Mouse (Mus musculus) myocyte (in vitro differentiated cells): ENCODE results near the gene Thumpd2.

ENCODE experiments used
- CEBPB ChIP-seq: IDR thresholded peaks from 2 replicates; pipeline ENCODE4 v1.6.1; 2011; ENCODE audit warnings: mild to moderate bottlenecking, moderate library complexity; ENCODE audit not compliant: poor library complexity, insufficient read depth, severe bottlenecking
- E2F4 ChIP-seq: IDR thresholded peaks from one replicate; pipeline ENCODE4 v1.6.1; 2011; ENCODE audit warnings: mild to moderate bottlenecking, control low read depth, moderate library complexity; ENCODE audit not compliant: insufficient read depth
- MAX ChIP-seq: IDR thresholded peaks from one replicate; pipeline ENCODE4 v1.6.1; 2011; ENCODE audit warnings: low read depth, mild to moderate bottlenecking, control low read depth
- MYOD1 ChIP-seq, 3 experiments: IDR thresholded peaks; one replicate each; pipeline ENCODE4 v1.6.1; 2011; ENCODE audit warnings: control low read depth in 2 of 3, low read depth in 2 of 3, mild to moderate bottlenecking in 2 of 3, moderate library complexity in 1 of 3; ENCODE audit not compliant: insufficient read length in 2 of 3, control insufficient read depth in 1 of 3
- POLR2A ChIP-seq: IDR thresholded peaks from one replicate; pipeline ENCODE4 v1.6.1; 2011; ENCODE audit warnings: low read depth, mild to moderate bottlenecking, control low read depth, moderate library complexity; ENCODE audit not compliant: insufficient read length
- REST ChIP-seq: IDR thresholded peaks from one replicate; pipeline ENCODE4 v1.6.1; 2011; ENCODE audit warnings: mild to moderate bottlenecking, control low read depth, moderate library complexity; ENCODE audit not compliant: insufficient read depth, insufficient read length
- TCF12 ChIP-seq: IDR thresholded peaks from one replicate; pipeline ENCODE4 v1.6.1; 2011; ENCODE audit warnings: mild to moderate bottlenecking, control low read depth; ENCODE audit not compliant: poor library complexity, insufficient read depth, severe bottlenecking
- TCF3 ChIP-seq: IDR thresholded peaks from one replicate; pipeline ENCODE4 v1.6.1; 2011; ENCODE audit warnings: low read depth, control low read depth; ENCODE audit not compliant: insufficient read length
- USF1 ChIP-seq: IDR thresholded peaks from one replicate; pipeline ENCODE4 v1.6.1; 2011; ENCODE audit warnings: low read depth, mild to moderate bottlenecking, control low read depth, moderate library complexity

GRCm38 (mm10) chr17:81104237-81104636 lies 39.4 kb upstream of the Thumpd2 start:
- no peak for TF ChIP-seq POLR2A
- TF ChIP-seq USF1, result no peak
- no peak for TF ChIP-seq REST
- no peak for TF ChIP-seq MYOD1 (IDR thresholded peaks at IDR 0.05; ENCODE audit: control insufficient read depth in 1 of 3, insufficient read length in 2 of 3, low read depth in 2 of 3)
- TF ChIP-seq TCF12, result no peak
- no peak for TF ChIP-seq E2F4
- TF ChIP-seq CEBPB, result no peak
- no peak for TF ChIP-seq TCF3
- TF ChIP-seq MAX, result no peak
